Mouse (Mus musculus) liver, embryonic 14 days (tissue): ENCODE results near the gene 1700028K03Rik. TPM values are rescaled to one million over a fixed set of nuclear protein-coding genes. Genes with fewer than 3 reads are reported as not detected.

Experiments used
- polyA plus RNA-seq: library from polyadenylated mRNA; depleted of rRNA; stranded (reverse); fragments of >200 nt; gene quantifications from 2 replicates; pipeline ENCODE4 v1.2.3, GENCODE M21; 2012; rRNA removed

1700028K03Rik gene
- 0.01 and 0.03 TPM in 2 replicates for polyA plus RNA-seq

DNA sequence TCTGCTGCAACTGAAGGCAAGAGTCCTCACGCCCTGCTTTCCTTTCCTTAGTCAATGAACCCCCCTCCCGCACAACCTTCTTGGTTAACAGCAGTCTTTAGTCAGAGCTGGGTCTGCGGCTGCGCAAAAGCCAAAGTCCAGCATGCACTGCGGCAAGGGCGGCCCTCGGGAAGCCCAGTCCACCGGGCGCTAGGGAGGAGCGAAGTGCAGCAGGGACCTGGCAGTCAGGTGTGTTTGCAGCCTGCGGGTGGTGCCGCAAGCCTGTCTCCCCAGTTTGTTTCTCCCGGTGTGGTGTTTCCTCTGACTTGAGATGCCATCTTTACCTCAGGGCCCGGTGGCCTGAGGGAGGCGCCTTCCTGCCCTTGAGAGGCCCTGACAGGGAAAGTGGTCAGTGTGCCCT lies at the start of gene 1700028K03Rik:
TSS of gene 1700028K03Rik (plus strand) at position 129 of the 400 bp plus-strand sequence.

DNA sequence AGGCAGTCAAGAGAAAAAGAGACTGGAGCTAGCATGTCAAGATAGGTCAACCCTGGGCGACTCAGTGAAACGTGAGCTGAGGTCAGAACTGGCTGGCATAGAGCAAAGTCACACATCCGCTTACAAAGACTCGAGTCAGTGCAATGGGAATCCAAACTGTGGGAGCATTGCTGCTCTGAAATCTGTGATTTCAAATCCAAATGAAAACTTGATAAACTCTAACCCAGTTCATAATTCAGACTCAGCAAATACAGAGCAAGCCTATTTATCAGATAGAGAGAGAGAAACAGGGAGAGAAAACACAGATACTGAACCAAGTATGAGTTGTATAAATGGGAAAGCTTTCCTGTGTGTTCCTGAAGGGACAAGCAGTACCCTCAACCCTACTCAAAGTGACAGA lies 27.2 kb upstream of the 1700028K03Rik start, which contains the start of gene Gm42669:
TSS of gene Gm42669 (plus strand) at position 301 of the 400 bp plus-strand sequence.

DNA sequence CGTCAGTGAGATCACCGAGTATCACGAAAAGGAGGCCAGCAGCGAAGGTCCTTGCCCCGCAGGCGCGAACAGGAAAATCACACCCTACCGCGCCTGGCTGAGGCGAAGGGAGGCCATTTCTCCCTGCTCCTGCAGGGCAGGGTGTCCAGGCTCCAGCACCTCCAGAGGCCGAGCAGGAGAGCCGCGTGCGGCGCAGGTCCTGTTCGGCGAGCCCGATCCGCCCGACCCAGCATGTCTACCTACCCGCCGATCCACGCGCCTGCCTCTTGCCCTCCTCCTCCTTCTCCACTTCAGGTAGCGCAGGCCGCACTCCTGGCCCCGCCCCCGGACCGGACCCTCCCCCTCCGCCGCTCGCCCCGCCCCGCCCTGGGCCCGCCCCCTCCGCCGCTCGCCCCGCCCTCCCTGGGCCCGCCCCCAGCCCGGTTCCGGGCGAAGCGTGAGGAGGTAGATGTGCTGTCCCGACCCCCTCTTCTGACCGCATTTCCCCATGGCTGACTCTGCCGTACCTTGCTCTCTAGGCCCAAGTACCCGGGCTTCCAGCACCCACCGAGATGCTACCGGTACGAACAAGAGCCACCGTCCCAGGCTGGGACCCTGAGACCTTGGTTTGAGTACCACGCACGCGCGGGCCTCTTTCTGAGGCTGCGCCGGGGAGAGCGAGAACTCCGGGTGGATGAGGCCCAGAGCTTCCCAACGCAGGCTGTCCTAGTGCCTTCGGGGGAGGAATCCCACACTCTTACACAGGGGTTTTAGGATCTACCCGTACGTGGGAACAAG lies 63.0 kb downstream of the 1700028K03Rik start, which contains the start of the genes Rpap2 and Glmn:
TSS of gene Rpap2 (plus strand) at position 73 of the 777 bp plus-strand sequence.
TSS of gene Glmn (minus strand) at position 588 of the 777 bp plus-strand sequence.

Other genes starting within 250 kb of the 1700028K03Rik start
- gene Tgfbr3, start 245.1 kb upstream of the 1700028K03Rik start, polyA plus RNA-seq: 3.8 and 4.6 TPM in 2 replicates
- 0.15 TPM in 2 replicates for gene Brdt, start 203.6 kb upstream of the 1700028K03Rik start, polyA plus RNA-seq
- gene Ephx4, start 132.0 kb upstream of the 1700028K03Rik start, polyA plus RNA-seq: 0.03 and 0.06 TPM in 2 replicates
- not detected in 2 replicates for gene Lpcat2b, start 103.2 kb upstream of the 1700028K03Rik start, polyA plus RNA-seq
- 1.2 and 1.3 TPM in 2 replicates for gene Btbd8, start 96.7 kb upstream of the 1700028K03Rik start, polyA plus RNA-seq
- 0.02 and 0.05 TPM in 2 replicates for gene Gm42669, start 27.1 kb upstream of the 1700028K03Rik start, polyA plus RNA-seq
- gene Rpap2, start 62.7 kb downstream of the 1700028K03Rik start, polyA plus RNA-seq: 3.0 and 3.1 TPM in 2 replicates
- gene Glmn, start 63.2 kb downstream of the 1700028K03Rik start, polyA plus RNA-seq: 3.9 and 4.2 TPM in 2 replicates
- gene Gfi1, start 191.3 kb downstream of the 1700028K03Rik start, polyA plus RNA-seq: 2.1 and 3.1 TPM in 2 replicates